Mouse (Mus musculus): ENCODE results near the gene Stk33. TPM values are rescaled to one million over a fixed set of nuclear protein-coding genes. Genes with fewer than 3 reads are reported as not detected.

Stk33 gene
- polyA plus RNA-seq, 1 experiment = 1.3 TPM

DNA sequence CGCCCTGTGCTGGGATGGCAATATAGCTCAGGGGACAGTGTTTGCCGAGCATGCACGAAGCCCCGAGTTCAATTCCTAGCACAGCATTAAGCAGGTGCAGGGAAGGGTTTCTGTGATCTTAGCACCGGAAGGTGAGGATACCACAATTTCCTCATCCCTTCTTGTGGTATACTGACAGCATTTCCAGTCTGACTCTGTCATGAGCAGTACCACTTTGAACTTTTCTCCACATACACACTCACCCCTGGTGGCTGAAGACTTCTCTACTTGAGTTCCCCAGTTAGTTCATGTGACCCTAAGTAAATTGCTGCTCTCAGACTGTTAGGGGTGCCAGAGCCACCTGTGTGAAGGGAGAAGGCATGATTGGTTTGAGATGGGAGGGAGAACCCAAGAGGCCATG is 173.3 kb downstream of the Stk33 start:
- TF ChIP-seq POLR2A (IDR thresholded peaks at IDR 0.05; ENCODE audit: extremely low read depth, insufficient read depth, low read length) = no peak
- TF ChIP-seq CTCF (IDR thresholded peaks at IDR 0.05; ENCODE audit: extremely low read depth, insufficient read depth, low read length) = no peak
- H3K27ac ChIP-seq (ENCODE audit: insufficient read depth, low read length) = no peak overlapping the region
- no peak overlapping the region for H3K4me3 ChIP-seq (ENCODE audit: insufficient read depth, low read length)
- no peaks in the 10 kb centered on the region for H3K4me1 ChIP-seq (ENCODE audit: control insufficient read depth, insufficient read depth, low read length)

DNA sequence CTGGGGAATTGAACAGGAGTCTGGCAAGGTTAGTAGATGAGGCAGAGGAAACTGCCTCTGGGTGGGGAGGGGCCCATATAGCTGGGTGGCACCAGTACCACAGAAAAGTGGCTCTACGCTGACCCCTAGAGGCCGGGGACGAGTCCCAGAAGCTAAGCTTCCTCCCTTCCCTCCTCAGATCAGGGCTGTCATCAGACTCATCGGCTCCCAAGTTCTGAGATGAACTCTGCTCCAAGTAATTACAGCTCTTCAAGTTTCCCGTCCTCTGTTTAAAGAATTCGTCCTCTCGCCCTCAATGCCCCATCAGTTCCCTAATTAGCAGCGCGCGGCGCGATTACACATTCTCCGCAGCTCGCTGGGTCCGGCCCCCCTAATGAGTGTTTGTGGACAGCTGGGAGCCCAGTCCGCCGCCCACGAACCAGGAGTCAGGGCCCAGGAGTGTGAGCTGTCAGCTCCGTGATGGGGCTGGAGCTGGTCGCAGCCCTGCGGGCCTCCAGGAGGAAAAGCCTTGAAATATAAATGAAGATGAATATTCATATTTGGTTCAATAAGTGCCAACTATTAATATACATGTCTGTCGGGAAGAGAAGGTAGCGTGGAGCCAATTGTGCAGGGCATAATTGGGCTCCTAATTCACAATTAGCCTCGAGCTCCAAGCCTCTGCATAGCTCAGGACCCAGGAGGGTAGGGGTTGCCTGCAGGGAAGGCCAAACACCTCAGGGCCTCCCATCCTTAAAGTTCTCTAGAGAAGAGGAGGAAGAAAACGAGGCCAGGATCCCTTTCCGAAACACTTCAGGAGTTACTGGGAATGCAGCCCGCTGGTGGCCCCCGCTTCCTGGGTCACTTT is 183.2 kb downstream of the Stk33 start:
- H3K4me1 ChIP-seq (ENCODE audit: control insufficient read depth, insufficient read depth, low read length) = no peaks in the 10 kb centered on the region
- no peak for TF ChIP-seq POLR2A (IDR thresholded peaks at IDR 0.05; ENCODE audit: extremely low read depth, insufficient read depth, low read length)
- TF ChIP-seq CTCF (IDR thresholded peaks at IDR 0.05; ENCODE audit: extremely low read depth, insufficient read depth, low read length) = peak; percentile 52
- H3K27ac ChIP-seq (ENCODE audit: insufficient read depth, low read length) = no peak overlapping the region
- H3K4me3 ChIP-seq (ENCODE audit: insufficient read depth, low read length) = no peak overlapping the region

- no peak overlapping the region for H3K27ac ChIP-seq (ENCODE audit: insufficient read depth, low read length)
- H3K4me1 ChIP-seq (ENCODE audit: control insufficient read depth, insufficient read depth, low read length) = no peaks in the 10 kb centered on the region
- TF ChIP-seq POLR2A (IDR thresholded peaks at IDR 0.05; ENCODE audit: extremely low read depth, insufficient read depth, low read length) (no peak), CTCF (IDR thresholded peaks at IDR 0.05; ENCODE audit: extremely low read depth, insufficient read depth, low read length) (no peak)
- no peak overlapping the region for H3K4me3 ChIP-seq (ENCODE audit: insufficient read depth, low read length)
Observed at GRCm38 (mm10) chr7:109251418-109251817, 187.5 kb downstream of the Stk33 start.

GRCm38 (mm10) chr7:109244776-109245175 is 194.1 kb downstream of the Stk33 start:
- Histone ChIP-seq H3K4me3 (ENCODE audit: insufficient read depth, low read length) (no peak overlapping the region), H3K27ac (ENCODE audit: insufficient read depth, low read length) (no peak overlapping the region), H3K4me1 (ENCODE audit: control insufficient read depth, insufficient read depth, low read length) (no peaks in the 10 kb centered on the region)
- no peak for TF ChIP-seq POLR2A (IDR thresholded peaks at IDR 0.05; ENCODE audit: extremely low read depth, insufficient read depth, low read length)

DNA sequence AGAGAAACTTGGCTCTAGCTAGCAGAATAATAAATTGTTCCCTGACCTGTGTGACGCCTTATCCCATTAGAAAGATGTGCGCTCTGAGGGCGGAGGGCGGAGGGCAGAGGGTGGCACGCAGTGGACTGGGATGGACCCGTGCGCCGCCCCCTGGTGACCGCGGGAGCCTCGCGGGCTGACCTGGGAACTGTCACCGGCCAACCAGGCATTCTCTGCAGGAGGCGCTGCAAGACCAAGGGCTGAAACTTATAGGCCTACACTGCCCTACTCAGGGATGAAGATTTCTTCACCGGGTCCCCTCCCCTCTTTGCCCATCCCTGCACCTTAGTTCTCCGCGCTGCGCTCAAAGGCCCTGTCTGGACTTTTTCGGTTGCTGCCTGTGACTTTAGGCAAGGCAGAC is 197.6 kb downstream of the Stk33 start:
- Histone ChIP-seq H3K4me1 (ENCODE audit: control insufficient read depth, insufficient read depth, low read length) (no peaks in the 10 kb centered on the region), H3K4me3 (ENCODE audit: insufficient read depth, low read length) (no peak overlapping the region), H3K27ac (ENCODE audit: insufficient read depth, low read length) (no peak overlapping the region)
- TF ChIP-seq POLR2A (IDR thresholded peaks at IDR 0.05; ENCODE audit: extremely low read depth, insufficient read depth, low read length) (no peak), CTCF (IDR thresholded peaks at IDR 0.05; ENCODE audit: extremely low read depth, insufficient read depth, low read length) (no peak)

- no peak for TF ChIP-seq POLR2A (IDR thresholded peaks at IDR 0.05; ENCODE audit: extremely low read depth, insufficient read depth, low read length)
- Histone ChIP-seq H3K4me1 (ENCODE audit: control insufficient read depth, insufficient read depth, low read length) (no peaks in the 10 kb centered on the region), H3K4me3 (ENCODE audit: insufficient read depth, low read length) (no peak overlapping the region), H3K27ac (ENCODE audit: insufficient read depth, low read length) (no peak overlapping the region)
Observed at GRCm38 (mm10) chr7:109239346-109239745, 199.5 kb downstream of the Stk33 start.

- Histone ChIP-seq H3K27ac (ENCODE audit: insufficient read depth, low read length) (no peak overlapping the region), H3K4me3 (ENCODE audit: insufficient read depth, low read length) (no peak overlapping the region), H3K4me1 (ENCODE audit: control insufficient read depth, insufficient read depth, low read length) (no peaks in the 10 kb centered on the region)
- no peak for TF ChIP-seq POLR2A (IDR thresholded peaks at IDR 0.05; ENCODE audit: extremely low read depth, insufficient read depth, low read length)
- no peak for TF ChIP-seq CTCF (IDR thresholded peaks at IDR 0.05; ENCODE audit: extremely low read depth, insufficient read depth, low read length)
Observed at GRCm38 (mm10) chr7:109238724-109239123, 200.2 kb downstream of the Stk33 start.

- TF ChIP-seq CTCF (IDR thresholded peaks at IDR 0.05; ENCODE audit: extremely low read depth, insufficient read depth, low read length) = no peak
- TF ChIP-seq POLR2A (IDR thresholded peaks at IDR 0.05; ENCODE audit: extremely low read depth, insufficient read depth, low read length) = no peak
Observed at GRCm38 (mm10) chr7:109234882-109235640, 203.8 kb downstream of the Stk33 start.

GRCm38 (mm10) chr7:109234476-109234875 is 204.4 kb downstream of the Stk33 start:
- no peak overlapping the region for H3K4me3 ChIP-seq (ENCODE audit: insufficient read depth, low read length)
- TF ChIP-seq POLR2A (IDR thresholded peaks at IDR 0.05; ENCODE audit: extremely low read depth, insufficient read depth, low read length) = no peak
- TF ChIP-seq CTCF (IDR thresholded peaks at IDR 0.05; ENCODE audit: extremely low read depth, insufficient read depth, low read length) = no peak
- H3K27ac ChIP-seq (ENCODE audit: insufficient read depth, low read length) = no peak overlapping the region
- H3K4me1 ChIP-seq (ENCODE audit: control insufficient read depth, insufficient read depth, low read length) = no peaks in the 10 kb centered on the region

More at GRCm38 (mm10) chr7:109234882-109235640, 203.8 kb downstream of the Stk33 start:
- H3K4me1 ChIP-seq (ENCODE audit: control insufficient read depth, insufficient read depth, low read length) = no peaks in the 10 kb centered on the region
- H3K27ac ChIP-seq (ENCODE audit: insufficient read depth, low read length) = no peak overlapping the region
- H3K4me3 ChIP-seq (ENCODE audit: insufficient read depth, low read length) = no peak overlapping the region

DNA sequence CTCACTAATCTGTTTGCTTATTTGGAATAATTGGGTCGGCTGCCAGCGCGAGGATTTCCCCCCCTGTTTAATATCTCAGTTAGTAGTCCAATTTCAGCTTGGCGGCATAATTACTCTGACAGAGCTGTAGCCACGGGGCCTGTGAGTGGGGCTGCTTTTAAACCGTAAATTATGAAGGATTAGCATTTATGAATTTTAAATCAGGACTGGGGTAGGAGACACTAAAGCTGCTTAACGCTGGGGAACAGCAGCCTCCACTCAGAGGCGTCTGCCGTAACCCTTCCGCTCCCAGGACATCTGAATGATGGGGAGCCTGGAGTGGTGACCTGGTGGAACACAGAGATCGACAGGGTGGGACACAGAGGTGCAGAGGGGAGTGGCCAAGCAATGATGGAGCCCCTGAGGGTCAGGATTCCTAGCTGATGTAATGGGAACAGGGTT is 207.0 kb downstream of the Stk33 start:
- H3K4me3 ChIP-seq (ENCODE audit: insufficient read depth, low read length) = no peak overlapping the region
- no peak for TF ChIP-seq CTCF (IDR thresholded peaks at IDR 0.05; ENCODE audit: extremely low read depth, insufficient read depth, low read length)
- no peak for TF ChIP-seq POLR2A (IDR thresholded peaks at IDR 0.05; ENCODE audit: extremely low read depth, insufficient read depth, low read length)
- H3K27ac ChIP-seq (ENCODE audit: insufficient read depth, low read length) = no peak overlapping the region
- H3K4me1 ChIP-seq (ENCODE audit: control insufficient read depth, insufficient read depth, low read length) = no peaks in the 10 kb centered on the region
